Mouse (Mus musculus): ENCODE data around the gene Cdkal1.

Cdkal1 gene

DNA sequence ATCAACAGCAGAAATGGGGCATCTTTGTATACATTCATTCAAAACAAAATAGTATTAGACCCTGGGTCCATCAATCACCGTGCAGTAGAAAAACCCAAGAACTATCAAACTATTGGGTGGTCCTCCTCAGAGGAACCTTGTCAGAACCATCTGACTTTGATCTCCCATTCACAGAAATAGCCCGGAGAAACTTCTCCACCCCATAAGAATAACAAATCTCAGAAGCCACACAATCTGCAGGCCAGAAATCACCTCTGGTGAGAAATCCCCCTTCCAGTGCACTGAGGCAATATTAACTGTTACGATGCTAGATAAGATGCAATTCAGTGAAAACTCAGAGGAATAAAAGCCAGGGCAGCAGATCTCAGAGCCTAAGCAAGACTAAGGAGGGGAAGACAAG lies 275.5 kb downstream of the Cdkal1 start:
- no peak for DNase-seq (ENCODE audit: low spot score)

DNA sequence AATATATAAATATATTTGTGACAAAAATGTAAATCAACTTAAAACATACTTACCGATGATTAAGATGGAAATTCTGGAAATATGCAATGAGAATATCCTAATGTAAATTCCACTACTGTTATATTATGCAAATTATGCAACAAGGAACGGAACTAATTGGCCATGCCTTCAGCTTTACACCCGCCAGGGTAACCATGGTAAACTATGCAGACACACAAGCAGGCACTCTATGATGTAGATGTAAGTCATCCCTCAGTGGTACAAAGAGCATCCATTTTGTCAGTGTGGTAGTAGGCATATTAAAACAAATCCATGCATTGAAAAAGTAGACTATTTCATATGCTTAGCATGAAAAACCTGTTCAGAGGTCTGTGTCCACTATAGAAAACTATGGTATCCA lies 276.9 kb downstream of the Cdkal1 start:
- DNase-seq (ENCODE audit: low spot score) = no peak

DNA sequence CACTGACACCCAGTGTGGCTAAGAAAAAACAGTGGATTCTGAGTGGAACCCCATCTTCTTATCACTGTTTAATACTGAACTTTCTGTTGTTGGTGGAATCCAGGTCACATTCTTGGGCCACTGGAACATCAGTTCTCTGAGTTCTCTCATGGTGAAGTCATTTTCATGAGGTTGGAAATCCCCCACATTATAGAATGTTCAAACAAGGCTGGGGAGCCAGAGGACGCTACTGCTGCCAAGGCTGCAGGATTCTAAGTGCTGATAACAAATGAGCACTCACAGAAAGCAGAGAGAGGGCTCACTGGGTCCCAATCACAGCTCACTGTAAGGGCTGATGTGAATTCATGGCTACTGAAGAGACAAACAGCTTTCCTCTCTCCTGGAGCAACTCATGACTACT lies 280.7 kb downstream of the Cdkal1 start:
- DNase-seq (ENCODE audit: low spot score) = no peak

DNA sequence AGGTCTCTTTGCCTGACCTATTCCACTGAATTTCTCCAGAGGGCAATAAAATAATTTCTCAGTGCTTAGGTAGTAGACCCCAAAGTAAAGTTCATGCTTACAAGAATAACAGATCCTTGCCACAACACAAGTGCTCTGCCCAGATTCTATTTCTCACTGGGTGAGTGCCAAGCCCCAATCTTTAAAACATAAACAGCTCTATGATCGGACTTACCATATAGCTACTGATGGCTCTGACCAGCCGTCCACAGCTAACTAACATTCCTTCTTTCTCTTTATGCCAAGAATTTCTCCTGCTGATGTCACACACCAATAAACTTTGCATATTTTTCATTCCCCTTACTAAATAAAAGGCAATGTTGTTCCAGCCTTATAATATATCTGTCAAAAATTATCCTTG lies 283.0 kb downstream of the Cdkal1 start:
- no peak for DNase-seq (ENCODE audit: low spot score)

DNA sequence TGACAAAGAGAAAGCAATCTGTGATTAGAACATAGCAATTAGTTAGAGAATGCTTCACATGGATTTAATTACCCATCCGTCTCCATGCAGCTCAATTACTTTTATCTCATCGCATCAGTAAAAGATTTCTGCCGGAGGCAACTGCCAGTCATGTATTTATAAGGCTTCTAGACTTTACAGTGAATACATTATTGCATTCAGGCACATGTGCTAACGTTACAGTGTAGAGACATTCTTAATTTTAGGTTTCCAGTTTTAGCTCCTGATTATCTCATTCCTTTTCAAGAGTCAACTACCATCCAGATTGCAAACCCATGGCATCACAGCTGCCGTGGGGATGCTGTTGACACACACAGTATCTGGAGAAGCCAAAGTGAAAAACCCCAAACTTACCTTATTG lies 289.8 kb downstream of the Cdkal1 start:
- no peak for DNase-seq (ENCODE audit: low spot score)

DNA sequence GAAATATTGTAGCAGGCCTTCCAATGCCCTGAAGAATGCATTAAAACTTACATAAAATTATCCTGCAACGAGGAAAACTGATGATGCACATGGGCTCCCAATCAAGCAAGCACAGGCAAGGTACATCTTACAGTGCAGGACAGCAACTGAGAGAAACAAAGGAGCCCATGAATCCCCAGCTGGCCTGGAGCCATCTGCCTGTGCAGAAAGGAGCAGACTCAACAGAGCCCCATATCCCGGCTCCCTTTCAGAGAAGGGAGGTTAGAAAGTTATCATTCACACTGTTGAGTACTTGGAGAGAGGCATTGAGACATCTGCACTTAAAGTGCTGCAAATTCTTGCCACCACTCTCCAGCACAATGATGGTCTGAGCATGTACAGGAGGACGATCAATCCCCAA lies 296.3 kb downstream of the Cdkal1 start:
- no peak for DNase-seq (ENCODE audit: low spot score)

DNA sequence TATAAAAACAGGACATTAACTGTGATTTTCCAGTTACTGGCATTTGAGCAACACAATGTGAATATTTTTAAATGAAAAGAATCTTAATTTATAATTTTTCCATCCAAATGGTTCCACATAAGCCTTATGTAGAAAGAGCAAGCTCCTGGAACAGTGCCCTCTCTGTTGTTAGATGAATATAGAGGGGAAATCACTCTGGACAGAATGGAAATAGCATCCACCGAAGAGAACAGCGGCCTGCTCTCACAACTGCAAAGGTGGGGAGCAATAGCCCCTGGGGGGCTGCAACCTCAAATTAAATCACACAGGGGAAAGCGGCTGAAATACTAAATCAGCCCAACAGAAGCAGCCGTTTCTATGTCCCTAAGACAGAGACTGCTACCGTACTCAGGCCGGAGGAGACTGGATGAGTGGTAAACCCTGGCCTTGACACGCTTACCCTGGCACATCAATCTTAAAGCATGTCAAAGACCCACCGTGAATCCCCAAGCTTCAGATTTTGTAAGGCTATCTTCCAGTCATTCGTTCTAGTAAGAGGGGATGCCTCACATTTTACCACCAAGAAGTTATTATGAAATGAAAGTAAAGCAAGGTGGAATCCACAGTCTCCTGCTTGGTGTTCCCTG lies 300.2 kb downstream of the Cdkal1 start:
- DNase-seq (ENCODE audit: low spot score) = no peak

DNA sequence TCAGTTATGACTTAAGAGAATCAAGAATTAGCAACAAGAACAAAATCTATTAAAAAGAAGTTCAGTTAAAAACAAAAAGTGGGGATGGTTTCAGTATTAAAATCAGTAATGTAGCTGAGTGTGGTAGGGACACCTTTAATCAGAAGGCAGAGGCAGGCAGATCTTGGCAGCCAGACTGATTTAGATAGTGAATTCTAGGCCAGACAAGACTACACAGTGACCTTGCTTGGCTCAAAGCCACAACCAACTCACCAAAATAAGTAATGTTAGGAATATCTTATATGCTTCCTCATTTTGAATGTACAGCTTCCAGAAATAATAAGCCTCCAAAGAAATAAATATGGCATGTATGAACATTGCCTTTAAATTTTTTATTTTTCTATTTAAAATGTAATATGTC lies 301.7 kb downstream of the Cdkal1 start:
- no peak for DNase-seq (ENCODE audit: low spot score)

DNA sequence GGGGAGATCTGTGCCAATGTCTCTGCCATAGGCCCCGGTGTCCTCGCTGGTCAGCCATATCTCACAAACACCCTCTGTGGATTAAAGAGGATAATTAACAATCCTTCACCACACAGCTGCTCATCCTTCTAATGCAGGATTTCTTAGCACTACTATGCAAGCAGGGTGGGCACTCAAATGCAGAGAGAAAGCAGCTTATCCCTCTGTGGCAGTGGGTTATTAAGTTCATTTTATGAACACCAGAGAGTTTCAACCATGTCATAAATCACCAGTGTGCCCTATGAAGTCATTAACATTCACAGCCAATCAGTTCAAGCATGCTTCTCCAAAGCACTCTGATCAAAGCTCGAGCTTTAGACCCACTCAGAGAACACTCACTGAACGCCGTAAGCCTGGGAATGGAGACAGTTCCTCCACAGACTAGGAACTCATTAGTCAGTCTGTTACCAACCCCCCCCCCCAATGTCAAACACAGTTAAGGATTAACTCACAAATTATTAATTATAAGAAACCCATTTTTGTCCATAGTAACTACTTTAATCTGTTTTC lies 303.1 kb downstream of the Cdkal1 start:
- DNase-seq (ENCODE audit: low spot score) = no peak

DNA sequence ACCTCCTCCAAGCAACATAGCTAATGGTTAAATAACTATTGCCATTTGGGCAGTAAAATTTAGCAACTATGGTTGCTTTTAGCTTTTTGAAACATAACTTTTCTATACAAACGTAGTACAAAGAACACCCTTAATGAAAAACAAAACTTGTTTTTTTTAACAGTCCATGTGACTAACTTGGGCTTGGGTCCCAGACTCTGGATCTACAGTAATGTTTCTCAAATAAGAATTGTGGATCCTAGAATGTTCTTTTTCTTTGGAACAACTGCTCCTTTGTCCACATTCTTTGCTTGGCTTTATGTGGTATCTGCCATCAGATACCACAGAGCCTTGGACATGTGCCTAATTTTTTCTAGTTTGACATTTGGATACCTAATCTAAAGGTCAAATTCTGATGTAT lies 304.6 kb downstream of the Cdkal1 start:
- DNase-seq (ENCODE audit: low spot score) = no peak

DNA sequence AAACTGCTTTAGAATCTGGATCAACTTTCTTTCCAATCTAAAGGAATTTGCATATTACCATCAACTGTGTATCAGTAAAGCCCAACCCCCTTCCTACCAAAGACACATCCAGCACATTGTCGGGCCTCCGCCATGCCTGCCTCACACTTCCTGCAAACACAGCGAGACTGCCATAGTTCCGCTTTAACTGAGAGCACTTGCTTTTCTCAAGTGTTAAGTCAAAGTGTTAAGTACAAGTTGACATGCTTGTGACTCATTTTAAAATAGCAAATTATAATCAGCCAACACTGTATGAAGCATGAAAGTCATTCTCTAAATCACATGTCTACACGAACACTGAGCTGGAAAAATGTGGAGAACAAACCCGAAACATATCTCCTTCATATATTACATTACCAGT lies 305.3 kb downstream of the Cdkal1 start:
- DNase-seq (ENCODE audit: low spot score) = no peak

DNA sequence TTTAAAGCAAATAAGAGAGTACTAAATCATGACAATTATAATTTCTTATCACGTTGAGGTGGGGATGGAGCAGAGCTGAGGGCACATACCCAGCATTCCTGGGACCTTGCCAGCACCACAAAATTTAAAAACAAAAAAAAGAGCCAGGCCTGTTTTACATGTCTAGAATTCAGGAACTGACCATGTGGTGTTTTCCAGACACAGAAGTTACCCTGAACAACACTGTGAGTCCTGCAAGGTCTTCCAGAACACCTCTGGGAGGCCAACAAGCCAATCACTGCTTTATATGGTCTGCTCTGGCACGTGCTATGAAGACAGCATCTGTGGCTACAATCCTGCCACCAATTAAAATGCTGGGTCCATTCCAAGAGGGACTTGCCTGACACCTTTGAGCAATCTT lies 305.7 kb downstream of the Cdkal1 start:
- DNase-seq (ENCODE audit: low spot score) = no peak

DNA sequence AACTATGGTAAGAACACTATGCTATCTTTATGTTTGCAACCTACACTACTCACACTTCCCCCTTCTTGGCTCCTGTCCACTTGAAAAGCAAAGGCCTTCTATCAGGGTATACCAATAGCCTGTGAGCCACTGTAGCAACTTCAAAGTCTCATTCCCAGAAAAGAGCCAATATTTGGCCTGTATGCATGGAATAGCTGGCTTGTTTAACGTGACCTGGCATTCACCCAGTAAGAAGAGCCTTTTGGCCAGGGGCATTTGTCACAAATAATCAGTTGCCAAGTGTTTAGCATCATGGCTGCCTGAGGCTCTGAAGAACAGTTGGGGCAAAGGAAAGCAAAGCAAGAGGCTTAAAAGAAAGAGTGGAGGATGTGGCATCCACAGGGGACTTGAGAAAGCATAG lies 317.6 kb downstream of the Cdkal1 start:
- DNase-seq (ENCODE audit: low spot score) = no peak

DNA sequence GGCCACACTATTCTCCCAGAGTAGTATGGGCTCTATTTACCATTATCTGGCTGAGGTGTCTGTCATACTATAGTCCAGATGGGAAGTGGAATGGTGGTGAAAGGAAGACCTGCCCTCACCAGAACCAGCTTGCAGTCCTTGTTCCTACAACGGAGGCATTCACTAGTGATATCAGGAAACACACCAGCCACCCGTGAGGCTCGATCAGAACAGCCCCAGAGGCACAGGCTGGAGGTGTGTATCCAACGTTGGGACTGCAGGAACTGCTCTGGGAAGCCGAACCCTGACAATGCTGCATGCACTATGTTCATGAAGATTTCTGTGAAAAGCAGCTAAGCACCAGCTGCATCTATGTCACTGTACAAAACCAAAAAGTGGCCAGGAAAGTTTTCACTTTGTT lies 321.9 kb downstream of the Cdkal1 start:
- DNase-seq (ENCODE audit: low spot score) = no peak

DNA sequence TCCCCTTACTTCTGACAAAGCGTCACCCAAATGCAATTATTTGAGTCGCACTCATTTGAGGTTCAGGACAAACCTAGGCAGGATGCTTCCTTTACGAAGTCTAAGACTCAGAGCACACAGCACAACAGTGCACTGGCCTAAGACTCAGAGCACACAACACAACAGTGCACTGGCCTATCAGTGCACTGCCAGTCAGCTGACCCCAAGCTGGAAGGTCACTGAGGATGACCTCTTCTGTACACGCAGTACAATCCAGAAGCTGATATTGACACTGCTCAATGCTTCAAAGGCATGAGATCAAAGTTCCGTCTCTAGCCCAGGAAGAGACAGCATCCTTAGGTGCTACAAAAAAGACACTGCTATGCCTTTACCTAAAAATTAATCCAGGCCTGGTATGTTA lies 327.1 kb downstream of the Cdkal1 start:
- no peak for DNase-seq (ENCODE audit: low spot score)

DNA sequence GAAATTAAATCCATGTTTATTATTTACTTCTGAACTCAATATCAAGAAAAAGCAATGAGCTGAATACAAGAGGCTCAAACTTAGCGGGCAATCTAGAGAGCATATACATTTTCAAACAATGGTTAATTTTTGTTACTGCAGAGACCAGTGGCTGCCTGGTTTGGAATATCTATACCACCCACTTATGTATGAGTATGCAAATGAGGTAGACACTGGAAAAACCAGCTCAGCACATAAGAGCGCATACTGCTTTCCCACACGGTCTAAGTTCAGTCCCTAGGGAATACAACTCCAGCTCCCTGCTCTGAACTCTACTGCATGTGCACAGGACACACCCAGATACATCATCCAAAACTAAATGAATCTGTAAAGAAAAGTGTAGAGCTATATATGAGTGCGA lies 334.2 kb downstream of the Cdkal1 start:
- DNase-seq (ENCODE audit: low spot score) = no peak

DNA sequence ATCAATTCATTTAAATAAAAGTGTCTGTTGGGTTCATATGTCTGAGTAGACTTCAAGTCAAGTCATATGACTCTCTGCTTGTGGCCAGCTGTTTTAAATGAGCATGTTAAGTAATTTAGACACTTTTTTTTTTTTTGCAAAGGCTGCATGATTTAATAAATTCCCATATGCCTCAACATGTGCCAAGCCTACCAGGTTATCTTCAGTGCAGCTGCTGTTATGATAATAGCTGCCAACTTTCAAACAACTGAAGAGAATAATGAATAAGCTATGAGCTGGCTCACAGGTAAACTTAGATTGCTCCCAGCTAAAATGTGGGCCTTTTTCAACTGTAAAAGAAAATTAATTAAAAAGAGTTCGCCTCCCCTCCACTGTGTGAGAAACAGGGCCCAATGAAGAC lies 341.4 kb downstream of the Cdkal1 start:
- no peak for DNase-seq (ENCODE audit: low spot score)

DNA sequence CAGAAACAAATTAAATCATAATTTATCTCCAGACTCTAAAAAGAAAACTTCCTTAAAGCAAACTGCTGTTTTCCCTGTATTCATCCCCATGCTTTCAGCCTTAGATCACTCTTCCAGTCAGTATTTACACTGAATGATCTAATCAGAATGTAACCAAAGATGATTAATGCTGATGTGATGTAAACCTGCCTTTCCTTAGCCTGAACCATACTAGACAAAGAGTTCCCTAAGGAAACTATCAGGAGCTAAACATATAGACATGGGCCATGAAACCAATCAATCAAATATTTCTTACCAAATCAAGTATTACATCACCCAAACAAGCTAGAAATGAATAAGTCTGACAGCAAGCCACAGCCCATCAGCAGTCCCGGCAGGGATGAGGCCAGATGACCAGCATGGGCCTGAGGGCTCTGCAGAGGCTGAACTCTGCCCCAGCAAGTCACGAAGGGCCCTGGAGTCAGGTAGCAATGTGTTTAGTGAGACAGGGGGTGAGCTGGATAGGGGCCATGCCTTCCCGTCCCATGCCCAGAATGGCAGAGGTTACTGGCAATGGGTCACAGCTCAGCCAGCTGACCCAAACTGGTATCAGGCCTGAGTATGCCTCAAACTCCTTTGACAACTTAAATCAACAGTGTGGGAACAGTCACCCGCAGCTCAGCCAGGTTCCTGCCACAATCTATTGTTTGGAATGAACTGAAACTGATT lies 350.5 kb downstream of the Cdkal1 start:
- DNase-seq (ENCODE audit: low spot score) = no peak

DNA sequence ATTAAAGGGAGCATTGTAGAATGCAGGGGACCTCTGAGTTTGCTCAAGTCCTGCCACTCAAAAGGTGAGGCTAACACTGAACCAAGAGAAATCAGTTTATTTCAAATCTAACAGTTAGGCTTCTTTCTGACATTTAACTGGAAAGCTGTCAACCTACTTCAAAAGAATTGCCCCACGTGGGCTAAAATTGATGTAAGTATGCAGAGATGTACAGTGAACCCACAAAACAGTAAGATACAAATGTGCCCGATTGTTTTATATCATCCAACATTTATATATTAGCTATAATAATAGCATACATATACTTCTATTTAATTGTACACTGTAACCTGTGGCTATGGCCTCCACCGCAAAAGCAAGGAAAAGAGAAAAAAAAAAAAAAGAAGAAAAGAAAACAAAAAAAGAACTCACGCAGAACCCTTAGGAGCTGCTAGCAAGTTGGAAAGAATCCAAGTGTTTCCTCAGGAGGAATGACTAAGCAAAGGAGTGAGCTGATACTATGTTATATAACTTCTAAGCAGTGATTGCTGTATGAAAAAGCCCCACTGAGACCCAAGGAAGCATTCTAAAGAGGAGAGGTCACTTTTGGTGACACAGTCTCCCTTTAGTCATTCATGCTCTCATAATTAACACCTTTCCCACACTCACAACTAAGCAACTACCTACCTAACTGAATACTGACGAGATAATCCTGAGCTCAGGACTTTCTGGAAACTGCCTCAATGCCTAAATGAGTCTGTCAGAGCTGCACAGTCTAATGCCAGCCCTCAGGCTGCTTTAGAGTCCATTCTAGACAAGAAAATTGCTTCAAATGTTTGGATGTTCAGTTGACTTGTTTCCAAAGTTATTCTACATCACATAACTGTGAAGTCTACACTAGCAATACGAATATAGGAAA lies 352.1 kb downstream of the Cdkal1 start:
- no peak for DNase-seq (ENCODE audit: low spot score)

DNA sequence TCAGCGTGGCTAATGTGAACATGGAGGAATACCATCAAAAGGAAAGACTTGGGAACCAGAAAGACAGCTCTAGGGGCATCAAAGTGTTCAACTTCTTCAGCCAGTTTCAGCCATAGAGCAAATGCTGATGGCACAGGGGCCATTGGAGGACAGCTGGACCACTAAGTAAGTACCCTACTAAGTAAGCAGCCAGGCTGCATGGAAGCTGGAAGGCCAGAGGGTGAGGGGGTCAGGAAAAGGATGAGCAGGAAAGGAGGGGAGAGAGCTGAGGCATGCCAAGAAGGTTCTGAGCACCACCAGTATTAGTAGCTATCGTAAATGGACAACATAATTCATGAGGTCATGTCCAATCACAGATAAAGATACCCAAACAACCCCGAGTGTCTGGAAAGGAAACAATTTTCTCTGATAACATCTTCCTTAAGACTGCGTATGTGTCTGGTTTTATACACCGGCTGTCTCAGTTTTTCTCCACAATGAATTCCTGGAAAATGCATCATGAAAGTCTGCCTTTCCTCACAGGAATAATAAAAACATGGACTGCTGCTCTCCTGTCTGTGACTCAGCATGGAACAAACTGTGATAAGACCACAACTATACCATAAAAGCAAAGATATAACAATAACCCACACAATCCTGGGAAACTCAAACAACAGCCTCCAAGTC lies 352.9 kb downstream of the Cdkal1 start:
- DNase-seq (ENCODE audit: low spot score) = no peak

DNA sequence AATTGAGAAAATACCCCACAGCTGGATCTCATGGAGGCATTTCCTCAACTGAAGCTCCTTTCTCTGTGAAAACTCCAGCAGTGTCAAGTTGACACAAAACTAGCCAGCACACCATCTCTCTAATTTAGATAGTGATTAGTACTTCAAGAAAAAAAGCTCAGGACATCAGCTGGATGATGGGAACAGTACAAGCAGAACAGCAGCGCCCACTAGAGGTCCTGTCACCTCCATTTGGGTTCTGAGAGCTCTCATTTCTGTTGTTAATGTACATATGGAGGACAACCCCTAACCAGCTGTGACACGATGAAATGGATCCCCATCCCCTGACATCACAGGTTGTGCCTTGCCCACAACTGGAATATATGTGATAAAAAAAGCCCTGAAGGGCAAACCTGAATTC lies 354.3 kb downstream of the Cdkal1 start:
- no peak for DNase-seq (ENCODE audit: low spot score)

DNA sequence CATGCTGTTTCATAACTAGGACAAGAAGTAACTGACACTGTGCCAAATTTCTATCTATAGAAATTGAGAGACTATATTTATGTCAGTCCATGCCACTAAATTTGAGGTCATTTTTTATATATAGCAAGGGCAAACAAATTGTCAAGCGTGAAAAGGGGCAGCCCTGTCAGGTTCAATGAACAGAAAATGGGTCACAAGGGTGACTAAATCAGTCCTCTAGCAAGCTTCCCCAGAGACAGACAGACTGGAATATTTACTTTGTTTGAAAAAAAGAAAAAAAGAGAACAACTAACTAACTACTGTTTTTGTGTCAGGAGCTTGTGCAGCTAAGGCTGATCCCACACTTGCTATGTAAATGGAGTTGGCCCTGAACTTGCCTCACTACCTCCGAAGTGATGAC lies 355.7 kb downstream of the Cdkal1 start:
- DNase-seq (ENCODE audit: low spot score) = no peak

All from T-cell, adult 2 months (primary cell).